Mouse (Mus musculus): ENCODE results near the gene Slc38a10.

Gene Slc38a10

DNA sequence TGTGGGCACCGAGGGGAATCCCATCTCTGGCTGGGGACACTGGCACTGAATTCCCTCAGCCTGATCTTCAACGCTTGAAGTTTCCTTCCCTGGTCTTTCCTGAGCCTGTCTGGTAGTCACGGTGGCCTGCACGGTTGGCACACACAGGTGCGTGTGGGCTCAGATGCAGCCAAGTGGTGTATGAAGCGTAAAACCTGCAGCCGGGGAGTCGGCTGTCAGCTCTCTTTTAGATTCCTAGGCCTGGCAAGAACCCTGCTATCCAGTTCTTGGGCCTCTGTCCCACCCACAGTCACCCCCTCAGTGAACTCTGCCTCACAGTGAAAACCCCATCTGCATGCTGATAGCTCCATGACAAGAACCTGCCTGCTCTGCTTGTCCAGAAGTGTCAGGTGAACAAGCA lies 90.5 kb downstream of the Slc38a10 start:
- DNase-seq (ENCODE audit: low spot score in 2 of 2), result no peak

DNA sequence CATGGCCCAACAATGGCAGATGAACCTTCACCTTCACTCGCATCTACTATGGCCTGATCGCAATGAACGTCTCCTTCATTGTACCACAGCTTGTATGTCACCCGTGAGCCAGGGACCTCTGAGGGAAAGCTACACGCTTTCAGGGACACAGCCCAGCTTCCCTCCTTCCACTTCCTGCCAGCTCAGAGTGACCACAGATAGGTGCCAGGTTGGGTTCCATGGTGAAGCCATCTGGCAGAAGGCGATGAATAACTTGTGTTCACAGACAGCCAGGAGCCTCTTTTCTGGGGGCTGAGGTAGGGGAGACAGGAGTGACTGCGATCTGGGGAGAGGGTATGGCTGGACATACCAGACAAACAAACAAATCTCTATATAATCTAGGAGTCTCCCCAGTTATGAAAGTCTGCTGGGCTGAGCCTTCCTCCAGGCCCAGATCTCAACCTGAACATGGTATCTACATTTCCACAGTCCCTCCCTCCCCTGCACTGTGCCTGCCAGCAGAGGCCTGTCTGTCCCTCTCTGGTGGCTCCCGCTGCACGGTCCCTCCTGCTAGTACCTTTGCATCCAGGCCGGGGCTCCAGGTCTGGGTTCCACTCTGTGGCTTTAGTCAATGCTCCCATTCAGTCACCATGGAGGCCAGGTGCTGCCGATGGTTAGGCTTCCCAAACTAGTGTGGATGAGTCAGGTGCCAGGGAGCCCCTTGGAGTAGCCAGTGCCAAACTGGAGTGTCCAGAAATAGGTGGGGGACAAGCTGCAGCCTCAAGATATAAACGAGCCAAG lies 95.0 kb downstream of the Slc38a10 start:
- no peak for DNase-seq (ENCODE audit: low spot score in 2 of 2)
